Mouse (Mus musculus) MEL (cell line): ENCODE measurements at regions not wholly inside any gene's neighbourhood (a gene's known extent, or its start where the extent isn't known, plus 50 kb on each side); places are given as distances from the start of the nearest gene placed in this dataset.

Experiments
- CTCF ChIP-seq, 3 experiments: IDR thresholded peaks in 2 of 3; conservative IDR thresholded peaks in 1 of 3; 2 replicates each; pipeline ENCODE4 v1.5.1; 2011 to 2012; ENCODE audit warnings: low read length in 3 of 3, low read depth in 2 of 3, mild to moderate bottlenecking in 2 of 3, improper control_type of control experiment in 1 of 3, inconsistent platforms in 1 of 3, mixed read lengths in 1 of 3, moderate library complexity in 1 of 3; ENCODE audit not compliant: control insufficient read depth in 1 of 3, insufficient read depth in 1 of 3, poor library complexity in 1 of 3, severe bottlenecking in 1 of 3
- EP300 ChIP-seq, 2 experiments: IDR thresholded peaks; 2 replicates each; pipeline ENCODE4 v1.6.1; 2011; ENCODE audit warnings: improper control_type of control experiment in 2 of 2, low read length in 2 of 2, low read depth in 1 of 2, mild to moderate bottlenecking in 1 of 2
- GABPA ChIP-seq: IDR thresholded peaks from 2 replicates; pipeline ENCODE4 v1.6.1; 2012; ENCODE audit warnings: low read depth, mild to moderate bottlenecking, inconsistent platforms, low read length, improper control_type of control experiment, moderate library complexity
- HCFC1 ChIP-seq: IDR thresholded peaks from 2 replicates; pipeline ENCODE4 v1.6.1; 2012; ENCODE audit warnings: low read depth, mild to moderate bottlenecking, inconsistent platforms, low read length, improper control_type of control experiment, moderate library complexity
- MAZ ChIP-seq: IDR thresholded peaks from 2 replicates; pipeline ENCODE4 v1.6.1; 2012; ENCODE audit warnings: low read depth, mild to moderate bottlenecking, inconsistent platforms, low read length, improper control_type of control experiment
- MYC ChIP-seq: IDR thresholded peaks from 2 replicates; pipeline ENCODE4 v1.6.1; 2011; ENCODE audit warnings: low read depth, mild to moderate bottlenecking, low read length, improper control_type of control experiment, moderate library complexity
- NRF1 ChIP-seq: IDR thresholded peaks from 2 replicates; pipeline ENCODE4 v1.6.1; 2014; ENCODE audit warnings: low read depth, mild to moderate bottlenecking, inconsistent platforms, low read length, improper control_type of control experiment, moderate library complexity; ENCODE audit not compliant: poor library complexity, insufficient read depth, severe bottlenecking
- POLR2A ChIP-seq, 2 experiments: IDR thresholded peaks; 2 replicates each; pipeline ENCODE4 v1.6.1; 2011 to 2012; ENCODE audit warnings: low read length in 2 of 2, mild to moderate bottlenecking in 2 of 2, control low read depth in 1 of 2, improper control_type of control experiment in 1 of 2, low read depth in 1 of 2, moderate library complexity in 1 of 2; ENCODE audit not compliant: control insufficient read depth in 1 of 2, insufficient read depth in 1 of 2, poor library complexity in 1 of 2
- POLR2AphosphoS2 ChIP-seq: IDR thresholded peaks from 2 replicates; pipeline ENCODE4 v1.6.1; 2011; ENCODE audit warnings: low read length, improper control_type of control experiment
- SMC3 ChIP-seq: IDR thresholded peaks from 2 replicates; pipeline ENCODE4 v1.6.1; 2011; ENCODE audit warnings: low read depth, low read length, improper control_type of control experiment
- USF1 ChIP-seq: IDR thresholded peaks from 2 replicates; pipeline ENCODE4 v1.6.1; 2014; ENCODE audit warnings: low read depth, mild to moderate bottlenecking, inconsistent platforms, low read length, improper control_type of control experiment, moderate library complexity
- ZMIZ1 ChIP-seq: IDR thresholded peaks from 2 replicates; pipeline ENCODE4 v1.6.1; 2012; ENCODE audit warnings: low read depth, mild to moderate bottlenecking, inconsistent platforms, low read length, improper control_type of control experiment, moderate library complexity
- ZNF384 ChIP-seq: IDR thresholded peaks from 2 replicates; pipeline ENCODE4 v1.6.1; 2012; ENCODE audit warnings: low read depth, mild to moderate bottlenecking, inconsistent platforms, low read length, improper control_type of control experiment

DNA sequence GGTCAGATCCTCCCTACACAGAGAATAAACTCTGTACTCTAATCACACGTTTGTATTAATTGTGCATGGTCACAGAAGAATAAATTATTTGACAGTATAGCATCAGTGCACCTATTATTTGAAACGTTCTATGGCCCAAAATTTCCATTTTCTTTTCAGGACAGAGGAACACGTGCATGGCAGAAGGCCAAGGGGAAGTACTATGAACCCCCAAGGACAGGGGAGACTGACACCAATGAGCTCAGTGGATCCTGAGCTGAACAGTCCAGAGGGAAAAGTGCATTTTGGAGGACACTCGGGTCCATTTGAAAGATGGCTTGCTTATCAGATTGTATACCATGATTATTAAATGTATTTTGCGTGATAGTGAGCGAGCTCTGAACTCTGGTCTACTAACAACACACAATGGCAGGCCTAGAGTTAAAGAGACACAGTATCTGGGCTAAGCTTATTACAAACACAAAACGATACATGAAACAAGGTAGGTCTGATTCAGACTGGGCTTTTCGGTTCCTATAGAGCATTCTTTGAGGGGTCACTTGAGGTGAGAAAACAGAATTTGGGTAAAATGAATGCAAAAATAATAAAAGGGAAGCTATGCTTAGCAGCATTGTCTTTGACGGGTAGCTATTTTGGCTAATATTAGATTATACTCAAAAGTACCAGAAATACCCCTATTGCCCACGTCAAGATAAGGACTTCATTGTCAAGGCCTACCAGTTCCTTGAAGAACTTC lies 1431.7 kb downstream of the Slc22a22 start:
- TF ChIP-seq MAZ, result no peak
- no peak for TF ChIP-seq CTCF (IDR thresholded peaks at IDR 0.05 in 2 of 3, conservative IDR thresholded peaks at IDR 0.05 in 1 of 3; ENCODE audit: control insufficient read depth in 1 of 3, insufficient read depth in 1 of 3, low read depth in 2 of 3, low read length in 3 of 3, poor library complexity in 1 of 3, severe bottlenecking in 1 of 3)
- no peak for TF ChIP-seq ZMIZ1
- TF ChIP-seq SMC3, result no peak
- TF ChIP-seq POLR2A (IDR thresholded peaks at IDR 0.05; ENCODE audit: control insufficient read depth in 1 of 2, insufficient read depth in 1 of 2, low read depth in 1 of 2, low read length in 2 of 2, poor library complexity in 1 of 2), result no peak
- TF ChIP-seq GABPA, result no peak
- no peak for TF ChIP-seq NRF1
- TF ChIP-seq HCFC1, result no peak
- no peak for TF ChIP-seq POLR2AphosphoS2
- no peak for TF ChIP-seq EP300 (IDR thresholded peaks at IDR 0.05; ENCODE audit: low read depth in 1 of 2, low read length in 2 of 2)
- no peak for TF ChIP-seq MYC
- TF ChIP-seq USF1, result no peak
- no peak for TF ChIP-seq ZNF384
